Mouse (Mus musculus): Measurements from ENCODE around the gene Erf.
A peak's percentile ranks its signal among the peaks of the same experiment; 100 is the strongest.

The Erf gene

GRCm38 (mm10) chr7:25205355-25206093 lies 45.0 kb downstream of the Erf start:
- no peak for DNase-seq

GRCm38 (mm10) chr7:25203624-25204023 lies 46.9 kb downstream of the Erf start:
- no peak for DNase-seq

DNA sequence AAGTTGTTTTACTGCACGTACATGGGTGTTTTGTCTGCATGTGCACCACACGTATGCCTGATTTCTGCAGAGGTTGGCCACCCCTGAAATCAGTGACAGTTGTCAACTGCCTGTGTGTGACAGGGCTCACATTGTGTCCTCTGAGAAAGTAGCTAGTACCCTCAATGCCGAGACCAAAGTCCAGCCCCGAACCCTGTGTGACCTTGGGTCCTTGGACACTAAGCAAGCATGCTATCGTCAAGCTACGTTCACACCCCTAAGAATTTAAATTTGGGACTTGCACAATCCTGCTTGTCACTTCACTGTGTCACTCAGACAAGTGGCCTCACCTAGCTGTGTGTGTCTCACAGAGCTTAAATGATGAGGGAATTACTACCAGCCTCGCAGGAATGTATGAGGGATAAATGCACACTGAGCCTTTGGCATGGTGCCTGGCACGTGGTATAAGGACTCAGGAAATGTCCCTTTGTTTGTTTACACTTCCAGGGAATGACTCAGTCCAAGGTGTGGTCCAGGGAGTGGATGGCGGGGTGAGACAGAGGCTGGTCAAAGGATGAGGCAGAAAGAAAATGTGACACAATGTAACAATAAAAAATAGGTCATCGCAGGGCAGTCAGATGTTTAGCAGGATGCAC lies 53.1 kb downstream of the Erf start:
- peak in 1 of 2 experiments; percentile 59 for DNase-seq

- no peak for DNase-seq
Measured at GRCm38 (mm10) chr7:25196107-25196506, 54.5 kb downstream of the Erf start.

DNA sequence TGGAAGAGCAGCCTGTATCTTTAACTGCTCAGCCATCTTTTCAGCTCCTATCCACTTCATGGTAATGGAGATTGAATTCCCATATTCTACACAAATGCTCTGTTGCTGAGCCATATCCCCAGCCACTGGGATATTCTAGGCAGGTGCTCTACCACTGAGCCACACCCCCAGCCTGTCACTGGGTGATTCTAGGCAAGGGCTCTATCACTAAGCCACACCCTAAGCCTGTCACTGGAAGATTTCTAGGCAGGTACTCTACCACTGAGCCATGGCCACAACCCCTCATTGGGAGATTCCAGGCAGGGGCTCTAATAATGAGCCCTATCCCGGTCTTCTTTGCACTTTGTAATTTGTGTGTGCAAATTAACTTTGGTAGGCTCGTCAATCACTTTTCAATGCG lies 55.4 kb downstream of the Erf start:
- DNase-seq: no peak

Data from kidney, postnatal 4 days (tissue).